Mouse (Mus musculus) heart, postnatal 10 days (tissue): ENCODE data around the gene Ndufc2. TPM values are rescaled to one million over a fixed set of nuclear protein-coding genes. Genes with fewer than 3 reads are reported as not detected.
A peak's percentile ranks its signal among the peaks of the same experiment; 100 is the strongest.
"Not testable (repeated sequence)": the region's sequence is repeated elsewhere in the genome, so short reads cannot be mapped to it uniquely, and the experiment has no call there.

ENCODE experiments used
- DNase-seq, 2 experiments: peaks; one replicate each; pipeline ENCODE4 v3.0.0; 2021
- intact Hi-C: fragments of 180-260 bp; cut with DNase I; formaldehyde crosslinking; loops from one replicate; pipeline ENCODE4 v1.15.1; 2025
- total RNA-seq, 2 experiments: library from RNA; stranded (reverse); gene quantifications; 2 replicates each; pipeline ENCODE4 v1.2.3; 2021

Gene Ndufc2
- total RNA-seq, 2 experiments from 2014 or later, result 525 to 575 TPM

DNA sequence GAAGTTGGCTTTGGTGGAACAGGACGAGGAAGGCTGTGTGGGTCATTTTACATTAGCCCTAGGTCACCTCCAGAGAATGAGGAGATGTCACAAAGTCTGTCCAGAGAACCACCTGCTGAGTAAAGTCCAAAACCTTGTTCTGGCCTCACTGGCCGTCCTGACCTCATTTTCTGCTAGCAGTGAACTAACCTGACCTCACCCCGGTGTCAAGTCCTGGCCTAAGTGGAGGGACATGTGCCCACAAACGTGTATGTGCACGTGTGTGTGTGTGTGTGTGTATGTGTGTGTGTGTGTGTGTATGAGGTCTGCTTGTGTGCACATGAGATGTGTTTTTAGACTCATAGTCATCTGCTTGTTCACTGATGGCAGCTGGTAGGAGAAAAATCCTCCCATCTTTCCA lies 24.0 kb downstream of the Ndufc2 start:
- intact Hi-C loops, result loop anchor here (2.0 kb wide), 2 partner anchors 157 to 255 kb away; no protein-coding TSS in a partner anchor
- no peak for DNase-seq

DNA sequence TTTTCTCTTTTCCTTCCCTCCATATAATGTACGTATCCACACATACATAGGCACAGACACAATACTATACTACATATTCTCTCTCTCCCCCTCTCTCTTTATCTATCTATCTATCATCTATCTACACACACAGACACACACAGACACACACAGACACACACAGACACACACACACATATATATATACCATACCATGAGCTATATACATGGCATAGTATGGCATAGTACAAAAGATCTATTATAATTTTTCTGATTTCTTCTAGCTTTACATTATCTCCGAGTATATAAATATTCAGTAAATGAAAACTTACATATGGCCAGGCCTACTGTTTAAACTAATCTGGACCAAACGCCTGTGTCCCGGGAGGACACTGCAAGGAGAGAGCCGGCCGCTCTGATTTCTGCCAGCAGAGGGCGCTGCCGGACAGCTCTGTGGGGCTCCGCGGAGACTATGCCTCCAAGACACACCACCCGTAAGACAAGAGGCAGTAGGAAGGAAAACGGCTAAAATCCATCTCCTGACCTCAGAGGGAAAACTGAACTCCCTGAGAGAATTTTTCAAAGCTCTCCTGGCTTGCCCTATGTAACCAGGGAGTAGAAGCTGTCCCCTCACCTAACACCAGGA lies 24.9 kb downstream of the Ndufc2 start:
- intact Hi-C loops, result loop anchor here (2.0 to 5.0 kb wide), 3 partner anchors 58 to 553 kb away; partner anchors contain the start of gene Ints4
- peak; percentile 93 to 97 for DNase-seq

DNA sequence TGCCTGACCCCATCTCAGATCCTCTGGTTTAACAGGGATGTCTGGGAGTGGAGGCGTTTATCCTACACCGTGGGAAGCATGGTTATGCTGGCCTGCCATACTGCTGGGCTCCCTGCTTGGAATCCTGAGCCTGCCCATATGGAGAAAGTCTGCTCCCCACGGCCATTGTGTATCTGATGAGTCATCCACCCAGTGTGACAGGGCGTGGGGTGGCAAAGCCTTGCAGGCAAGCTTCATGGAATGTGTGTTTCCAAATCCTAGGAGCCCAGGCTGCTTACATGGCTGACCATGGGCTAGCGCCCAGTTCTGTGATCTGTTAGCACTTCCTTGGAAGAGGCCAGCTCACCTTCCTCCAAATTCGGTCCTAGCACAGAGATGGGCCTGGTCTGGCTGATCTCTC lies 26.8 kb downstream of the Ndufc2 start:
- intact Hi-C loops, result loop anchor here (5.0 kb wide), 2 partner anchors 56 to 551 kb away; partner anchors contain the start of gene Ints4
- DNase-seq, result no peak

- intact Hi-C loops, result loop anchor here (5.0 kb wide), 2 partner anchors 55 to 550 kb away; partner anchors contain the start of gene Ints4
- DNase-seq, result no peak
These were observed 27.5 kb downstream of the Ndufc2 start for GRCm38 (mm10) chr7:97427296-97427695.

GRCm38 (mm10) chr7:97427778-97428420 lies 28.1 kb downstream of the Ndufc2 start:
- intact Hi-C loops, result loop anchor here (5.0 kb wide), 2 partner anchors 54 to 549 kb away; partner anchors contain the start of gene Ints4
- peak; percentile 63 to 73 for DNase-seq

GRCm38 (mm10) chr7:97429705-97430104 lies 29.9 kb downstream of the Ndufc2 start:
- intact Hi-C loops, result loop anchor here (5.0 kb wide), 2 partner anchors 53 to 548 kb away; partner anchors contain the start of gene Ints4
- peak in 1 of 2 experiments; percentile 40 for DNase-seq

GRCm38 (mm10) chr7:97433517-97433916 lies 33.7 kb downstream of the Ndufc2 start:
- DNase-seq, intact Hi-C loops: not testable (repeated sequence)

- intact Hi-C loops, result no loop called here
- DNase-seq, result no peak
These were observed 34.7 kb downstream of the Ndufc2 start for GRCm38 (mm10) chr7:97434517-97434916.

GRCm38 (mm10) chr7:97438986-97439385 lies 39.2 kb downstream of the Ndufc2 start:
- DNase-seq, result no peak
- intact Hi-C loops, result loop anchor here (5.0 kb wide), 1 partner anchor 33 kb away; no protein-coding TSS in a partner anchor

GRCm38 (mm10) chr7:97446171-97446925 lies 46.5 kb downstream of the Ndufc2 start:
- intact Hi-C loops, result no loop called here
- DNase-seq, result peak; percentile 90

- DNase-seq, result no peak
- intact Hi-C loops, result no loop called here
These were observed 47.3 kb downstream of the Ndufc2 start for GRCm38 (mm10) chr7:97447050-97447531.

DNA sequence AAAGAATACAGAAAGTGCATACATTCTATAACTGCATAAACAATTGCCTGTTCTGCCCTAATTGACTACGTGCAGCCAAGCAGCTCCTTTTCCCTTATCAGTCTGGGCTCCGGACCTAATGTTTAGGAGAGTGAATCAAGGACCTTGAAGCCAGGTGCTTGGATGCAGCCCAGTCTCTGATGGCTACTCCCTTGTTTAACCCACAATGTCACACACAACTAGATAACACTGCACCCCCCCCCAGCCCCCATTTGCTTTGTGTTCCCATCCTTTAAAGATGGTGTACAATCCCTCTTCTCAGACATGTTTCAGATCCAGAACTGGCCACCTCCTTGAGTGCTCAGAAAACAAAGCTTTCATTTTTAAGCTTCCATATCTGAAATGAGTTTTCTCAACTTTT lies 51.2 kb downstream of the Ndufc2 start, which contains the start of gene Kctd14:
Gene Kctd14 (plus strand): TSS at position 301 of the 400 bp plus-strand sequence.
- intact Hi-C loops, DNase-seq: not testable (repeated sequence)

DNA sequence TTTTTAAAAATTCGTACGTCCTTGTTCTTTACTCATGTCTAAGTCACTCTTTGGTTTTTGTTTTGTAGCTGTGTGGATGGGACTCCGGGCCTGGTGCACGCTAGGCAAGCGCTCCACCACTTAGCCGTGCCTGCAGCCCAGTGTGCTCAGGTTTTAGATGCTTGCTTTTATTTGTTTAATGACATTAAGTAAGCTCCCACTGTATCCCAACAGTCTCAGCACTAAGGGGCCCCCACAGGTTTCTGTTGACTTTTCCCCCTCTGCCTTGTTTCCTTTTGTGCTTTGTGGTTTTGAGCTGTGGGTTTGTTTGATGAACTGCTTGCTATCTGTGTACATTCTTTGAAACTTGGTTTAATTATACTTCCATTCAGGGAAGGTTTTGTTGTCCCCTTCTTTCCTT lies 52.4 kb downstream of the Ndufc2 start:
- intact Hi-C loops, result no loop called here
- DNase-seq, result no peak

- intact Hi-C loops, result no loop called here
- DNase-seq, result peak; percentile 14 to 25
These were observed 53.5 kb downstream of the Ndufc2 start for GRCm38 (mm10) chr7:97453141-97453921.

DNA sequence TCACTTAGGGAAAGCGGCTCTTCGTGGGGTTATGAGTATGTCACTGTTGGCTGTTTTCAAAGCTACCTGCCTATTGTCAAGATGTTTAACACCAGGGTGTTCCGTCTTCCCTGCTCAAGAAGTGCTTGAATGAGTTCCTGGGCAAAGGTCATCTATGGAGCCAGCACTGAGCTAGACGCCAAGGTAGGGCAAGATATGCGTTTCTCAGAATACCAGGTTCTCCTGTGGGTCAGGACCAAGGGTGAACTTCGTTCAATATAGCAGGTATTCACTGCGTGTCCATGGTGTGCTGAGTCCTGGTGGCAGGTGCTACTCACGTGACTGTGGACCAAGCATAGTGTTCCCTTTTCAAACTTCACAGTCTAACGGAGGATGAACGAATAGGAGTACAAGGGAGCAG lies 55.0 kb downstream of the Ndufc2 start:
- DNase-seq, result no peak
- intact Hi-C loops, result no loop called here

DNA sequence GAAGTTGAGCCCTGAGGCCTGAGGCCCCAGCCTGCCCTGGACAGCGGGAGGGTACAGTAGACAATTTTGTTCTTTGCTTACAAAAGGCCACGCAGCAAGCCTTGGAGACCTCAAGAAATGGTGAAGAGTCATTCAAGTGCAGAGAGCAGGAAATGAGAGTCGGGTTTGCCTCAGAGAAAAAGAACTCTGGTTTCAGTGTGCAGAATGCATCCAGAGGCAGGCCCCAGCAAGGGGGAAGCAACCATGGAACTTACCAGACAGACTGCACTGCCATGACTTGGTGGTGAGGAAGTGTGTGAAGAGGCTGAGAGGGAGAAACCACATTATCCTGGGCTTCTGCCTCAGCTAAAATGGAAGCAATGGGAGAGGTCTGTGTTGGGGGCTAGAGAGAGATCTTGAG lies 55.8 kb downstream of the Ndufc2 start:
- intact Hi-C loops, result no loop called here
- no peak for DNase-seq
